Mouse (Mus musculus) liver, embryonic 14.5 days (tissue): ENCODE measurements around the gene Ankfy1.

ENCODE experiments used
- CTCF ChIP-seq: IDR thresholded peaks from 2 replicates; pipeline ENCODE4 v1.5.1; 2016; ENCODE audit warnings: antibody characterized with exemption, low read depth, control low read depth
- EP300 ChIP-seq: IDR thresholded peaks from 2 replicates; pipeline ENCODE4 v1.6.1; 2016; ENCODE audit warnings: antibody characterized with exemption, low read depth

DNA sequence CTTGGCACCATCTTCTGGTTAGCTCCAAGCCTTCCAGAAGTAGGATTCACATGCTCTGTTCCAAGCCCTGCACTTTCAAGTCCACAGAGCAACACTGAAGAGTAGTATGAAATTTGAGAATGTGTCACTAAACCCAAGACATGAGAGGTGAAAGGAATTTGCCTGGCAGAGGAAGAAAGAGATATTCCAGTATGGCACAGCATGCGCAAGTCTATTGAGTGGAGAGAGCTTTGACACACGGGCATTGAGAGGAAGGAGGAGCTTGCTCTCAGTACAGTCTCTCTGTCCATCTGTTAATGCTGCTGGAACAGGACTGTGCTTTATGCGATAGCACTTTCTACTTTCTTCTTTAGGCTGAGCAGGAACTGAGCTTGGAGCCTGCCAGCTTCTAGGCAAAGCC, 113.2 kb downstream of the Ankfy1 start:
- no peak for TF ChIP-seq CTCF
- no peak for TF ChIP-seq EP300
